Mouse (Mus musculus): ENCODE measurements at regions not wholly inside any gene's neighbourhood (a gene's known extent, or its start where the extent isn't known, plus 50 kb on each side); places are given as distances from the start of the nearest gene placed in this dataset.

- Histone ChIP-seq H3K9ac (no peak overlapping the region), H3K4me1 (no peaks in the 10 kb centered on the region), H3K4me2 (no peak overlapping the region), H3K27me3 (replicated peaks) (no peaks in the 10 kb centered on the region), H3K36me3 (no peaks in the 10 kb centered on the region), H3K4me3 (no peak overlapping the region), H3K27ac (replicated peaks) (no peak overlapping the region), H3K9me3 (no peaks in the 10 kb centered on the region)
- ATAC-seq (ENCODE audit: extremely low read depth, insufficient number of reproducible peaks, low FRiP score, low TSS enrichment): no peak
- 73% methylated on average over 1 of the region's 1 CpGs for WGBS
Observed at GRCm38 (mm10) chr10:16524101-16524500, 1198.9 kb upstream of the Cited2 start.

GRCm38 (mm10) chr10:16527693-16528092 lies 1195.3 kb upstream of the Cited2 start:
- H3K4me2 ChIP-seq: no peak overlapping the region

GRCm38 (mm10) chr10:16537660-16538059 lies 1185.4 kb upstream of the Cited2 start:
- no peaks in the 10 kb centered on the region for H3K27me3 ChIP-seq (replicated peaks)
- peaks cover 10% of the 10 kb centered on the region for H3K4me1 ChIP-seq
- WGBS: 31% methylated on average over 3 of the region's 3 CpGs
- H3K9me3 ChIP-seq: no peaks in the 10 kb centered on the region
- H3K4me3 ChIP-seq: no peak overlapping the region
- no peaks in the 10 kb centered on the region for H3K36me3 ChIP-seq
- no peak overlapping the region for H3K27ac ChIP-seq (replicated peaks)
- H3K9ac ChIP-seq: no peak overlapping the region
- ATAC-seq (ENCODE audit: extremely low read depth, insufficient number of reproducible peaks, low FRiP score, low TSS enrichment): no peak
- no peak overlapping the region for H3K4me2 ChIP-seq

More at GRCm38 (mm10) chr10:16527693-16528092, 1195.3 kb upstream of the Cited2 start:
- WGBS: 43% methylated on average over 1 of the region's 1 CpGs
- Histone ChIP-seq H3K9me3 (no peaks in the 10 kb centered on the region; the same call in 1 of the 2 replicates), H3K36me3 (no peaks in the 10 kb centered on the region), H3K27me3 (replicated peaks) (no peaks in the 10 kb centered on the region), H3K4me1 (no peaks in the 10 kb centered on the region), H3K27ac (replicated peaks) (no peak overlapping the region), H3K9ac (no peak overlapping the region), H3K4me3 (no peak overlapping the region)
- no peak for ATAC-seq (ENCODE audit: extremely low read depth, insufficient number of reproducible peaks, low FRiP score, low TSS enrichment)

- WGBS: 47% methylated on average over 1 of the region's 1 CpGs
- H3K4me2 ChIP-seq: no peak overlapping the region
- H3K27ac ChIP-seq (replicated peaks): no peak overlapping the region
- H3K9me3 ChIP-seq: no peaks in the 10 kb centered on the region
- no peak overlapping the region for H3K9ac ChIP-seq
- ATAC-seq (ENCODE audit: extremely low read depth, insufficient number of reproducible peaks, low FRiP score, low TSS enrichment): no peak
- H3K4me1 ChIP-seq: peaks cover 10% of the 10 kb centered on the region
- H3K27me3 ChIP-seq (replicated peaks): no peaks in the 10 kb centered on the region
- no peak overlapping the region for H3K4me3 ChIP-seq
- H3K36me3 ChIP-seq: no peaks in the 10 kb centered on the region
Observed at GRCm38 (mm10) chr10:16538379-16538778, 1184.6 kb upstream of the Cited2 start.

GRCm38 (mm10) chr10:16545445-16545844 lies 1177.6 kb upstream of the Cited2 start:
- WGBS: 10% methylated on average over 1 of the region's 1 CpGs
- Histone ChIP-seq H3K4me2 (no peak overlapping the region), H3K4me1 (peaks cover 16% of the 10 kb centered on the region), H3K36me3 (no peaks in the 10 kb centered on the region), H3K9ac (no peak overlapping the region), H3K4me3 (no peak overlapping the region), H3K27me3 (replicated peaks) (no peaks in the 10 kb centered on the region), H3K9me3 (no peaks in the 10 kb centered on the region; the same call in 1 of the 2 replicates), H3K27ac (replicated peaks) (peak overlapping the region; percentile 85)
- ATAC-seq (ENCODE audit: extremely low read depth, insufficient number of reproducible peaks, low FRiP score, low TSS enrichment): no peak; the same call in 1 of the 2 replicates

GRCm38 (mm10) chr10:16552861-16553635 lies 1170.0 kb upstream of the Cited2 start:
- Histone ChIP-seq H3K9me3 (no peaks in the 10 kb centered on the region; the same call in 1 of the 2 replicates), H3K9ac (no peak overlapping the region), H3K27ac (replicated peaks) (no peak overlapping the region), H3K4me1 (0 out of 2 replicates have a peak, but pooled peaks cover 3% of the 10 kb centered on the region), H3K4me3 (no peak overlapping the region), H3K4me2 (no peak overlapping the region), H3K27me3 (replicated peaks) (no peaks in the 10 kb centered on the region), H3K36me3 (no peaks in the 10 kb centered on the region)
- ATAC-seq (ENCODE audit: extremely low read depth, insufficient number of reproducible peaks, low FRiP score, low TSS enrichment): no peak
- WGBS: 55% methylated on average over 3 of the region's 3 CpGs

- no peak for ATAC-seq (ENCODE audit: extremely low read depth, insufficient number of reproducible peaks, low FRiP score, low TSS enrichment)
- H3K36me3 ChIP-seq: no peaks in the 10 kb centered on the region
- no peaks in the 10 kb centered on the region for H3K27me3 ChIP-seq (replicated peaks)
- no peak overlapping the region for H3K9ac ChIP-seq
- no peak overlapping the region for H3K4me2 ChIP-seq
- H3K9me3 ChIP-seq: no peaks in the 10 kb centered on the region
- H3K4me1 ChIP-seq: no peaks in the 10 kb centered on the region
- no peak overlapping the region for H3K4me3 ChIP-seq
- H3K27ac ChIP-seq (replicated peaks): no peak overlapping the region
- 57% methylated on average over 1 of the region's 1 CpGs for WGBS
Observed at GRCm38 (mm10) chr10:16574568-16574967, 1148.5 kb upstream of the Cited2 start.

GRCm38 (mm10) chr10:16578554-16579078 lies 1144.4 kb upstream of the Cited2 start:
- H3K9me3 ChIP-seq: no peaks in the 10 kb centered on the region
- H3K4me2 ChIP-seq: no peak overlapping the region
- no peaks in the 10 kb centered on the region for H3K36me3 ChIP-seq
- no peak for ATAC-seq (ENCODE audit: extremely low read depth, insufficient number of reproducible peaks, low FRiP score, low TSS enrichment)
- WGBS: 58% methylated on average over 4 of the region's 4 CpGs
- no peaks in the 10 kb centered on the region for H3K27me3 ChIP-seq (replicated peaks)
- H3K4me1 ChIP-seq: no peaks in the 10 kb centered on the region
- no peak overlapping the region for H3K27ac ChIP-seq (replicated peaks)
- no peak overlapping the region for H3K9ac ChIP-seq
- no peak overlapping the region for H3K4me3 ChIP-seq

GRCm38 (mm10) chr10:16580200-16580599 lies 1142.8 kb upstream of the Cited2 start:
- 79% methylated on average over 3 of the region's 3 CpGs for WGBS
- ATAC-seq (ENCODE audit: extremely low read depth, insufficient number of reproducible peaks, low FRiP score, low TSS enrichment): no peak
- no peak overlapping the region for H3K27ac ChIP-seq (replicated peaks)

GRCm38 (mm10) chr10:16588833-16589232 lies 1134.2 kb upstream of the Cited2 start:
- Histone ChIP-seq H3K4me2 (no peak overlapping the region), H3K27ac (replicated peaks) (peak overlapping the region; percentile 60), H3K4me1 (peaks cover 14% of the 10 kb centered on the region), H3K36me3 (no peaks in the 10 kb centered on the region), H3K9ac (no peak overlapping the region), H3K27me3 (replicated peaks) (no peaks in the 10 kb centered on the region), H3K9me3 (no peaks in the 10 kb centered on the region), H3K4me3 (no peak overlapping the region)
- no peak for ATAC-seq (ENCODE audit: extremely low read depth, insufficient number of reproducible peaks, low FRiP score, low TSS enrichment)
- WGBS: 53% methylated on average over 2 of the region's 2 CpGs

More at GRCm38 (mm10) chr10:16580200-16580599, 1142.8 kb upstream of the Cited2 start:
- Histone ChIP-seq H3K27me3 (replicated peaks) (no peaks in the 10 kb centered on the region), H3K36me3 (no peaks in the 10 kb centered on the region), H3K4me2 (no peak overlapping the region), H3K4me3 (no peak overlapping the region), H3K9ac (no peak overlapping the region), H3K4me1 (no peaks in the 10 kb centered on the region), H3K9me3 (no peaks in the 10 kb centered on the region)

- H3K9ac ChIP-seq: no peak overlapping the region
- no peaks in the 10 kb centered on the region for H3K27me3 ChIP-seq (replicated peaks)
- H3K36me3 ChIP-seq: no peaks in the 10 kb centered on the region
- no peak overlapping the region for H3K4me3 ChIP-seq
- no peak overlapping the region for H3K4me2 ChIP-seq
- peaks cover 14% of the 10 kb centered on the region for H3K4me1 ChIP-seq
- H3K9me3 ChIP-seq: no peaks in the 10 kb centered on the region
- ATAC-seq (ENCODE audit: extremely low read depth, insufficient number of reproducible peaks, low FRiP score, low TSS enrichment): no peak
- WGBS: 48% methylated on average over 3 of the region's 3 CpGs
- peak overlapping the region; percentile 60 for H3K27ac ChIP-seq (replicated peaks)
Observed at GRCm38 (mm10) chr10:16589399-16589798, 1133.6 kb upstream of the Cited2 start.

- ATAC-seq (ENCODE audit: extremely low read depth, insufficient number of reproducible peaks, low FRiP score, low TSS enrichment): no peak
- WGBS: 77% methylated on average over 4 of the region's 4 CpGs
- Histone ChIP-seq H3K36me3 (no peaks in the 10 kb centered on the region), H3K9me3 (0 out of 2 replicates have a peak, but pooled peaks cover 4% of the 10 kb centered on the region), H3K4me3 (no peak overlapping the region), H3K27ac (replicated peaks) (no peak overlapping the region), H3K4me1 (peaks cover 14% of the 10 kb centered on the region), H3K9ac (no peak overlapping the region), H3K4me2 (no peak overlapping the region), H3K27me3 (replicated peaks) (no peaks in the 10 kb centered on the region)
Observed at GRCm38 (mm10) chr10:16592870-16593269, 1130.1 kb upstream of the Cited2 start.
